Mouse (Mus musculus) brain, embryonic 14.5 days (tissue): ENCODE results near the gene Rpl22l1.

ENCODE experiments used
- CTCF ChIP-seq: fragments of 200-500 bp; IDR thresholded peaks from 2 replicates; pipeline ENCODE4 v1.5.1; 2012; ENCODE audit warnings: inconsistent platforms, mild to moderate bottlenecking, moderate library complexity, borderline replicate concordance; ENCODE audit not compliant: insufficient read depth, insufficient read length; ENCODE audit errors: extremely low read depth
- POLR2A ChIP-seq: fragments of 200-500 bp; IDR thresholded peaks from 2 replicates; pipeline ENCODE4 v1.6.1; 2012; ENCODE audit warnings: mild to moderate bottlenecking, inconsistent platforms, borderline replicate concordance; ENCODE audit not compliant: poor library complexity, insufficient read depth, insufficient read length, severe bottlenecking; ENCODE audit errors: extremely low read depth

DNA sequence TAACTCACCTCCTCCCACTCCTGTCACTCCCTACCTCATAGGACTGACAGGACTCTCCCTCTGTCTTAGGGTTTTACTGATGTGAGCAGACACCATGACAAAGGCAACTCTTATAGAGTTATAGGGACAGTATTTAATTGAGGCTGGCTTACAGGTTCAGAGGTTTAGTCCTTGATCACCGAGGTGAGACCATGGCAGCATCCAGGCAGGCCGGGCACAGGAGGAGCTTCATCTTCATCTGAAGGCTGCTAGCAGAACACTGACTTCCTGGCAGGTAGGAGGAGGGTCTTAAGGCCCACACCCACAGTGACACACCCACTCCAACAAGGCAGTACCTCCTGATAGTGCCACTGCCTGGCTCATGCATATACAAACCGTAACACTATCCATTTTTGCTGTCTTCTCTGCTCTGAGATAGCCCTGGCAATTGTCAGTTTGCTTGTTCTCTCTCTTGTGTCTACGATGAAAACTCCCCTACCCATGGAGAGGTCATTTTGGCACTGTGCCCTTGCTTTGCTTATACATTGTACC, 10.8 kb downstream of the Rpl22l1 start:
- TF ChIP-seq POLR2A (no peak), CTCF (no peak)
